Mouse (Mus musculus): Measurements from ENCODE around the gene Rspry1.

GRCm38 (mm10) chr8:94645202-94645601 is 43.5 kb downstream of the Rspry1 start:
- TF ChIP-seq CHD2 (IDR thresholded peaks at IDR 0.05; ENCODE audit: low read depth, low read length) (no peak), HCFC1 (IDR thresholded peaks at IDR 0.05; ENCODE audit: borderline replicate concordance, insufficient read depth, low read length) (no peak)

All from ES-E14 (cell line).